Mouse (Mus musculus) midbrain, embryonic 14.5 days (tissue): ENCODE data around the gene Wdr46. TPM values are rescaled to one million over a fixed set of nuclear protein-coding genes. Genes with fewer than 3 reads are reported as not detected.
"Not testable (repeated sequence)": the region's sequence is repeated elsewhere in the genome, so short reads cannot be mapped to it uniquely, and the experiment has no call there.

Experiments
- ATAC-seq: fragments of 200-750 bp; cut with Nextera tagmentation; 2 replicates; pipeline ENCODE4 v1.8.0; 2017; ENCODE audit warnings: moderate number of reproducible peaks, moderate library complexity; ENCODE audit not compliant: low FRiP score, low TSS enrichment
- DNase-seq: peaks from one replicate; pipeline ENCODE4 v3.0.0-alpha.2; 2015
- H3K27ac ChIP-seq: fragments of 300-500 bp; sonication (generic); replicated peaks from 2 replicates; pipeline ENCODE4 v1.5.1; 2014; ENCODE audit warnings: mild to moderate bottlenecking, low read depth, low read length, moderate library complexity
- H3K27me3 ChIP-seq: fragments of 300-500 bp; sonication (generic); 2 replicates; pipeline ENCODE4 v1.6.1; 2014; ENCODE audit warnings: low read length, control low read depth, mixed read lengths; ENCODE audit not compliant: control insufficient read depth, insufficient read depth
- H3K36me3 ChIP-seq: fragments of 300-500 bp; sonication (generic); 2 replicates; pipeline ENCODE4 v1.6.1; 2014; ENCODE audit warnings: low read length, control low read depth; ENCODE audit not compliant: control insufficient read depth, insufficient read depth
- H3K4me1 ChIP-seq: fragments of 300-500 bp; sonication (generic); 2 replicates; pipeline ENCODE4 v1.6.1; 2014; ENCODE audit warnings: mild to moderate bottlenecking, antibody characterized with exemption, low read length, control low read depth; ENCODE audit not compliant: control insufficient read depth, insufficient read depth
- H3K4me2 ChIP-seq: fragments of 300-500 bp; sonication (generic); 2 replicates; pipeline ENCODE4 v1.6.1; 2014; ENCODE audit warnings: mild to moderate bottlenecking, low read length, moderate library complexity
- H3K4me3 ChIP-seq: fragments of 300-500 bp; sonication (generic); replicated peaks from 2 replicates; pipeline ENCODE4 v1.5.1; 2014; ENCODE audit warnings: low read depth, low read length
- H3K9ac ChIP-seq: fragments of 300-500 bp; sonication (generic); replicated peaks from 2 replicates; pipeline ENCODE4 v1.6.1; 2014; ENCODE audit warnings: mild to moderate bottlenecking, low read length, moderate library complexity
- H3K9me3 ChIP-seq: fragments of 300-500 bp; sonication (generic); 2 replicates; pipeline ENCODE4 v1.6.1; 2016; ENCODE audit warnings: low read length, control low read depth, mixed read lengths; ENCODE audit not compliant: control insufficient read depth
- WGBS: fragments of 180-500 bp; shearing (Covaris S2); extraction: QIAGEN DNeasy Blood & Tissue Kit; methylation state at CpG from one replicate; pipeline ENCODE4 v1.1.7; 2014; 5-methylcytosine and 5-hydroxymethylcytosine counted together
- polyA plus RNA-seq: library from polyadenylated mRNA; unstranded; fragments of >200 nt; fragmentation: Nextera tagmentation; extraction: Ambion mirVana; gene quantifications from 2 replicates; pipeline ENCODE4 v1.2.1, GENCODE M21; 2014

Wdr46 gene
- polyA plus RNA-seq, 1 experiment from 2014 or later = 15.5 TPM

GRCm38 (mm10) chr17:33994959-33995358, 54.5 kb downstream of the Wdr46 start:
- Histone ChIP-seq H3K4me3 (no peak overlapping the region), H3K36me3 (no peaks in the 10 kb centered on the region), H3K9ac (no peak overlapping the region), H3K27ac (no peak overlapping the region), H3K27me3 (peaks cover 9% of the 10 kb centered on the region; the same call in 1 of the 2 replicates), H3K4me2 (no peak overlapping the region), H3K4me1 (peaks cover 1% of the 10 kb centered on the region; the same call in 1 of the 2 replicates), H3K9me3 (no peaks in the 10 kb centered on the region)
- DNase-seq (no peak), ATAC-seq (no peak)
- WGBS = 91% methylated on average over 8 of the region's 8 CpGs

GRCm38 (mm10) chr17:33995651-33996050, 55.2 kb downstream of the Wdr46 start:
- Histone ChIP-seq H3K4me2 (no peak overlapping the region), H3K36me3 (no peaks in the 10 kb centered on the region), H3K9me3 (no peaks in the 10 kb centered on the region), H3K4me1 (peaks cover 5% of the 10 kb centered on the region; the same call in 1 of the 2 replicates), H3K9ac (no peak overlapping the region), H3K27me3 (peaks cover 16% of the 10 kb centered on the region; the same call in 1 of the 2 replicates), H3K27ac (no peak overlapping the region), H3K4me3 (no peak overlapping the region)
- ATAC-seq = no peak
- 78% methylated on average over 3 of the region's 3 CpGs for WGBS
- no peak for DNase-seq

- H3K4me2 ChIP-seq, H3K9ac ChIP-seq, H3K4me1 ChIP-seq, H3K9me3 ChIP-seq, ATAC-seq, H3K36me3 ChIP-seq, DNase-seq, H3K4me3 ChIP-seq, H3K27ac ChIP-seq: not testable (repeated sequence)
- WGBS = 90% methylated on average over 2 of the region's 2 CpGs
- H3K27me3 ChIP-seq = peaks cover 19% of the 10 kb centered on the region; the same call in 1 of the 2 replicates
Observed at GRCm38 (mm10) chr17:33997025-33997424, 56.6 kb downstream of the Wdr46 start.

GRCm38 (mm10) chr17:33998697-33999096, 58.2 kb downstream of the Wdr46 start:
- not testable (repeated sequence) for DNase-seq, H3K4me1 ChIP-seq, H3K9ac ChIP-seq, H3K4me3 ChIP-seq, H3K36me3 ChIP-seq, H3K4me2 ChIP-seq, H3K27ac ChIP-seq, H3K9me3 ChIP-seq, ATAC-seq
- WGBS = 74% methylated on average over 5 of the region's 5 CpGs
- H3K27me3 ChIP-seq = peaks cover 19% of the 10 kb centered on the region; the same call in 1 of the 2 replicates

Other genes with a start within 250 kb of the Wdr46 start
- 45.2 and 62.6 TPM in 2 replicates for gene March2, start 222.0 kb upstream of the Wdr46 start, polyA plus RNA-seq
- 417 and 541 TPM in 2 replicates for gene Rab11b, start 180.1 kb upstream of the Wdr46 start, polyA plus RNA-seq
- gene Angptl4, start 158.8 kb upstream of the Wdr46 start, polyA plus RNA-seq = 8.0 and 18.4 TPM in 2 replicates
- 39.5 and 45.8 TPM in 2 replicates for gene Kank3, start 130.1 kb upstream of the Wdr46 start, polyA plus RNA-seq
- gene Rps28, start 116.1 kb upstream of the Wdr46 start, polyA plus RNA-seq = 653 and 777 TPM in 2 replicates
- gene Ndufa7, start 116.1 kb upstream of the Wdr46 start, polyA plus RNA-seq = 497 and 604 TPM in 2 replicates
- 55.1 and 59.8 TPM in 2 replicates for gene Cd320, start 97.6 kb upstream of the Wdr46 start, polyA plus RNA-seq
- not detected in 2 replicates for gene Gm7029, start 66.8 kb upstream of the Wdr46 start, polyA plus RNA-seq
- gene Kifc1, start 50.0 kb upstream of the Wdr46 start, polyA plus RNA-seq = 2.2 and 2.5 TPM in 2 replicates
- 1.1 TPM in 1 of 2 replicates, not detected in the other for gene Platr17, start 35.5 kb upstream of the Wdr46 start, polyA plus RNA-seq
- gene Daxx, start 31.2 kb upstream of the Wdr46 start, polyA plus RNA-seq = 40.7 and 44.6 TPM in 2 replicates
- gene Tapbp, start 24.8 kb upstream of the Wdr46 start, polyA plus RNA-seq = 18.3 and 20.6 TPM in 2 replicates
- 12.1 and 13.1 TPM in 2 replicates for gene Zbtb22, start 24.8 kb upstream of the Wdr46 start, polyA plus RNA-seq
- 47.2 and 50.3 TPM in 2 replicates for gene Rgl2, start 11.1 kb upstream of the Wdr46 start, polyA plus RNA-seq
- gene Pfdn6, start 317 bp upstream of the Wdr46 start, polyA plus RNA-seq = 167 and 188 TPM in 2 replicates
- 8.0 and 10.1 TPM in 2 replicates for gene B3galt4, start 10.8 kb downstream of the Wdr46 start, polyA plus RNA-seq
- 50.6 and 63.2 TPM in 2 replicates for gene Vps52, start 15.2 kb downstream of the Wdr46 start, polyA plus RNA-seq
- 872 and 980 TPM in 2 replicates for gene Rps18, start 15.3 kb downstream of the Wdr46 start, polyA plus RNA-seq
- gene H2-K1, start 59.7 kb downstream of the Wdr46 start, polyA plus RNA-seq = 10.5 and 15.5 TPM in 2 replicates
- gene Ring1, start 84.0 kb downstream of the Wdr46 start, polyA plus RNA-seq = 9.1 and 18.5 TPM in 2 replicates
- gene H2-Ke6, start 87.4 kb downstream of the Wdr46 start, polyA plus RNA-seq = 56.1 and 75.0 TPM in 2 replicates
- 95.7 and 97.0 TPM in 2 replicates for gene Slc39a7, start 91.0 kb downstream of the Wdr46 start, polyA plus RNA-seq
- 33.3 and 33.4 TPM in 2 replicates for gene Rxrb, start 91.2 kb downstream of the Wdr46 start, polyA plus RNA-seq
- 2.4 and 2.9 TPM in 2 replicates for gene Col11a2, start 98.8 kb downstream of the Wdr46 start, polyA plus RNA-seq
- gene H2-Oa, start 151.7 kb downstream of the Wdr46 start, polyA plus RNA-seq = not detected in 2 replicates
- gene H2-DMa, start 178.9 kb downstream of the Wdr46 start, polyA plus RNA-seq = 16.7 and 20.4 TPM in 2 replicates
- 160 and 171 TPM in 2 replicates for gene Brd2, start 182.0 kb downstream of the Wdr46 start, polyA plus RNA-seq
- 0.15 and 0.18 TPM in 2 replicates for gene H2-DMb2, start 202.6 kb downstream of the Wdr46 start, polyA plus RNA-seq
- 0.38 and 0.91 TPM in 2 replicates for gene H2-DMb1, start 212.4 kb downstream of the Wdr46 start, polyA plus RNA-seq
- gene Tap1, start 246.9 kb downstream of the Wdr46 start, polyA plus RNA-seq = 1.1 and 2.9 TPM in 2 replicates
- gene Psmb9, start 247.1 kb downstream of the Wdr46 start, polyA plus RNA-seq = 1.0 and 2.2 TPM in 2 replicates